Mouse (Mus musculus): Measurements from ENCODE around the gene Gm6525. TPM values are rescaled to one million over a fixed set of nuclear protein-coding genes. Genes with fewer than 3 reads are reported as not detected.

The Gm6525 gene
- 0.29 TPM in 1 of 2 replicates, not detected in the other for total RNA-seq (2014; rRNA removed)
- polyA plus RNA-seq (2015; fragmentation: Nextera tagmentation; extraction: Ambion mirVana), result 0.33 and 2.1 TPM in 2 replicates

DNA sequence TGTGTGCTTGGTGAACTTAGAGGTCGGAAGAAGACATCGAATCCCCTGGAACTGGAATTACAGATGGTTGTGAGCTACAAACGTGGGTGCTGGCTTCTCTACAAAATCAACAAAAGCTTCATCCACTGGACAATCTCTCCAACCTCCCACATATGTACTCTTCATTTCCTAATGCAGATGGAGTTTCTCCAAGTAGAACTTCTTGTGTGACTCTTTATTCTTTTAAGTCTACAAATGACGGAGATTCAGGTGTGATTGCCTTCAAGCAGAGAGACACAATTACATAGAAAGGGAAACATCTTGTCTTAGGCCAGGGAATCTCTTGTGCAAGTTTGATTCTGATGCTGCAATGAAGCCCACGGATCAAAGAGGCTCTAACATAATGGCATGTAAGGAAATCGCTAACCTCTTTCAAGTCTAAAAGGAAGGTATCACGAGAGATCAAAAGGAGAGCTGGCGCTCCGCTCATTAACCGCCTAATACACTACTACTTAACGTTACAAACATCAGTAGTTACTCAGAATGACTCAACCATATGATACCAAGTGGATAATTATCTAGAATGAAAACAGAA lies at the start of gene Gm6525:
Gene Gm6525, plus strand, starts transcription at position 524 of the 574 bp plus-strand sequence.
- DNase-seq (no peak), ATAC-seq (no peak)
- Histone ChIP-seq H3K9me3 (ENCODE audit: low read length) (no peaks in the 10 kb centered on the region), H3K36me3 (ENCODE audit: insufficient read depth) (peaks cover 56% of the 10 kb centered on the region), H3K4me1 (ENCODE audit: insufficient read depth) (no peaks in the 10 kb centered on the region), H3K4me2 (ENCODE audit: low read depth) (no peak within 1 kb of the TSS), H3K27me3 (ENCODE audit: insufficient read depth, low read length) (no peaks in the 10 kb centered on the region), H3K4me3 (ENCODE audit: low read depth, low read length) (no peak within 1 kb of the TSS), H3K9ac (no peak within 1 kb of the TSS), H3K27ac (ENCODE audit: low read depth, low read length) (no peak within 1 kb of the TSS)
- 54% methylated on average over 11 of the region's 11 CpGs for WGBS
- TF ChIP-seq CTCF (IDR thresholded peaks at IDR 0.05; ENCODE audit: low read depth), result no peak

DNA sequence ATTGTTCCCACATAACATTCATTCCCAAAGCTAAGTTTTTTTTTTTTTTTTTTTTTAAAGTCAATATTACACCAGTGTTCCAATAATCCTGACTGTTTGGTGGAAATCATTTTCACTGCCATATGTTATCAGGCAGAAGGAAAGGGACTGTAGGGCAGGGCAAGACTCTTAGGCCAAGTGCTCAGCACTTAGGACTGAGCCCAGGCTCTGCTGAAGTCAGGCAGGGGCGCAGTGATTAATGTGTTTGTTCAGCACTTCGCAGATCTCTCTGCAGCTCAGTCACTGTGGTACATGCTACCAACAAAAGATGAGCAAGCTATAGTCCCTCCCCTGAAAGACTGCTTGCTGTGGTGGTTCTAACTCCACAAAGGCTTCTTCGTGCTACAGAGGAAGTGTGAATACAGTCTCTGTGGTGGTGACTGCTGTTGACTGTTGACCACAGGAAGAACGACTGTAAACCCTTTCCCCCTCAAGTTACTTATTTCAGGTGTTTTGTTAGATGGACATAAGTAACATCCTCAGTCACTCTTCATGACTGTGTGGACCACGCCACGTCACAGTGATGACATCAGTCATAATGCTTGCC lies 48.1 kb upstream of the Gm6525 start:
- 70% methylated on average over 6 of the region's 6 CpGs for WGBS
- no peak for ATAC-seq
- Histone ChIP-seq H3K4me2 (ENCODE audit: low read depth) (no peak overlapping the region), H3K27me3 (ENCODE audit: insufficient read depth, low read length) (no peaks in the 10 kb centered on the region), H3K9ac (no peak overlapping the region), H3K27ac (ENCODE audit: low read depth, low read length) (no peak overlapping the region), H3K4me1 (ENCODE audit: insufficient read depth) (no peaks in the 10 kb centered on the region), H3K36me3 (ENCODE audit: insufficient read depth) (no peaks in the 10 kb centered on the region), H3K4me3 (ENCODE audit: low read depth, low read length) (no peak overlapping the region), H3K9me3 (ENCODE audit: low read length) (no peaks in the 10 kb centered on the region)
- DNase-seq, result no peak
- TF ChIP-seq CTCF (IDR thresholded peaks at IDR 0.05; ENCODE audit: low read depth), result no peak

DNA sequence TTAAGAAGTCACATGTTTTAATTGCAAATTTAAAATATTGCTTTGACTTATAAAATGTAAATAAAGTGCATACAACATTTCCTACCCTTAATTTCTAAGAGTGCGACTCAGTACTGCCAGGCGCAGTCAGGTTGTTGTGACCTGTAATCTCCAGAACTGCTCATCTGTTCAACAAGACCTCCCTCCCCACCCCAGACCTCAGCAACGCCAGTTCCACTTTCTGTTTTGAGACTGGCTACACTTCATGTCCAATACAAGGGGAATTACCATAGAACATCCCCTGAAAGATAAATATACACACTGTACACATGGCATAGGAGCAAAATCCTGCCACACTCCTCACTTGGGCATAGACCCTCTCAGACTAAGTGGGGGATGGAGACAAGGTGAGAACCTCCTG lies 47.2 kb upstream of the Gm6525 start:
- TF ChIP-seq CTCF (IDR thresholded peaks at IDR 0.05; ENCODE audit: low read depth), result no peak
- H3K4me3 ChIP-seq (ENCODE audit: low read depth, low read length), result no peak overlapping the region
- 91% methylated on average over 3 of the region's 3 CpGs for WGBS
- DNase-seq, result no peak
- no peak overlapping the region for H3K9ac ChIP-seq
- H3K9me3 ChIP-seq (ENCODE audit: low read length), result no peaks in the 10 kb centered on the region
- no peak overlapping the region for H3K4me2 ChIP-seq (ENCODE audit: low read depth)
- no peaks in the 10 kb centered on the region for H3K4me1 ChIP-seq (ENCODE audit: insufficient read depth)
- H3K27me3 ChIP-seq (ENCODE audit: insufficient read depth, low read length), result no peaks in the 10 kb centered on the region
- H3K36me3 ChIP-seq (ENCODE audit: insufficient read depth), result no peaks in the 10 kb centered on the region
- H3K27ac ChIP-seq (ENCODE audit: low read depth, low read length), result no peak overlapping the region
- no peak for ATAC-seq

DNA sequence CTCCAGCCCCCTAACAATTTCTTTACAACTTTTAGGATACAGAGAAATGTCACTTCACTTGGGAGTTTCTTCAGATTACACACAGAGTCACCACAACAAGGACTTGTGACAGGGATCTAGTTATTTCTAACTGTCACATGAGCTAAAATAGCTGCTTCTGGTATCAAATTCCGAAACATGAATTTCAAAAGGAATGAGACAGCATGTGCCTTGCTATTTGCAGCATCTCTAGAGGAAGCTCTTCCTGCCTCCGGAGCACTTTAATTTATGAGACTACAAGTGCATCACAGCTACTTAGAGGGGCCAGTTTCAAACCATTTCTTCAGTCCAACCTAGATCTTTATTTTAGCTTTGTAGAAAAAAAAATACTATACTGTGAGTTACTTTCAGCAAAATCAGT lies 46.5 kb upstream of the Gm6525 start:
- H3K27me3 ChIP-seq (ENCODE audit: insufficient read depth, low read length), result no peaks in the 10 kb centered on the region
- no peak overlapping the region for H3K4me2 ChIP-seq (ENCODE audit: low read depth)
- 83% methylated on average over 2 of the region's 2 CpGs for WGBS
- no peak overlapping the region for H3K27ac ChIP-seq (ENCODE audit: low read depth, low read length)
- ATAC-seq, result no peak
- no peaks in the 10 kb centered on the region for H3K9me3 ChIP-seq (ENCODE audit: low read length)
- H3K36me3 ChIP-seq (ENCODE audit: insufficient read depth), result no peaks in the 10 kb centered on the region
- no peak overlapping the region for H3K9ac ChIP-seq
- no peak for TF ChIP-seq CTCF (IDR thresholded peaks at IDR 0.05; ENCODE audit: low read depth)
- H3K4me3 ChIP-seq (ENCODE audit: low read depth, low read length), result no peak overlapping the region
- H3K4me1 ChIP-seq (ENCODE audit: insufficient read depth), result no peaks in the 10 kb centered on the region
- DNase-seq, result no peak

DNA sequence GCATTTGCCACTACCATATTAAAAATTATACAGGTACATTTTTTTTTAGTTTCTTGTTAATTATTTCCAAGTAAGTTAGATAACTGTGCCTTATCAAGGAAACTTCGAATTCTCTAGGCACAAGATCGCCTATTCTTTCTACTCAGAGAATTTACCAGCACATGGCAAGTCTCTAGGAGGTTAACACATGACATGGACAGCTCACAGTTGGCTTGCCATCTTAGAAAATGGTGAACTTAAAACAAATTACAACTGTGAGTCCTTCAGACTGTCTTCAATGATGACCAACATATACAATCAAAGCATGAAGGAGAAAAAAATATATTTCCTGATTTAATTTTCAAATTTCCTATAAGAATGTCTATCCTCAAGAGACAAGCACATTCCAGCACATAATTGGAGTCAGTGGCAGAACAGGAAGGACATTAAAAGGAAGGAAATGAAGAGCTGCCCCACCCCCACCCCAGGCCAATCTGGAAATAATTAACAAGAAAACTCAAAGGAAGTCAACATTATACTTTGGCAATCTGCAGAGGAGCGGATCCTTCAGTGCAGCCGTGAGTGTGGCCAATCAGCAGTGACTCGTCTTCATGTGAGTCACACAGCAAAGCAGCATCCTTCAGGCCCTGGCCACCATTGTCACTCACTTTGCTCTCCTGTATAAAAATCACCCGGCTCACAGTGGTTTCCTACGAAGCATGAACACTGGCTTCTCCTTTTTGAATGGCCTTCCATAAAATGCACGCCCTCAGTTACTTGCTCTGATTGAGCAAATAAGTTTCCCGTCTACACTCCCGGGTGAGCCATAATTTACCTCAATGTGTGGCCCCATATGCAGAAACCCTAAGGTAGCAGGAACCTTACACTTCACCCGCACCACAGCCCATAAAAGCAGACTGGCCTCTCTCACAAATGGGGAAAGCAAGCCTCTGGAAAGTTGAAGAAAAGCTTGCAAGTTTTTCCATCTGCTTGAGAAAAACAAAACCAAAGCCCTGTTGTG lies 44.7 kb upstream of the Gm6525 start:
- Histone ChIP-seq H3K4me2 (ENCODE audit: low read depth) (no peak overlapping the region), H3K36me3 (ENCODE audit: insufficient read depth) (no peaks in the 10 kb centered on the region), H3K27ac (ENCODE audit: low read depth, low read length) (no peak overlapping the region), H3K9ac (no peak overlapping the region), H3K9me3 (ENCODE audit: low read length) (no peaks in the 10 kb centered on the region), H3K4me3 (ENCODE audit: low read depth, low read length) (no peak overlapping the region), H3K4me1 (ENCODE audit: insufficient read depth) (no peaks in the 10 kb centered on the region), H3K27me3 (ENCODE audit: insufficient read depth, low read length) (no peaks in the 10 kb centered on the region)
- no peak for TF ChIP-seq CTCF (IDR thresholded peaks at IDR 0.05; ENCODE audit: low read depth)
- no peak for ATAC-seq
- 79% methylated on average over 11 of the region's 11 CpGs for WGBS
- no peak for DNase-seq

DNA sequence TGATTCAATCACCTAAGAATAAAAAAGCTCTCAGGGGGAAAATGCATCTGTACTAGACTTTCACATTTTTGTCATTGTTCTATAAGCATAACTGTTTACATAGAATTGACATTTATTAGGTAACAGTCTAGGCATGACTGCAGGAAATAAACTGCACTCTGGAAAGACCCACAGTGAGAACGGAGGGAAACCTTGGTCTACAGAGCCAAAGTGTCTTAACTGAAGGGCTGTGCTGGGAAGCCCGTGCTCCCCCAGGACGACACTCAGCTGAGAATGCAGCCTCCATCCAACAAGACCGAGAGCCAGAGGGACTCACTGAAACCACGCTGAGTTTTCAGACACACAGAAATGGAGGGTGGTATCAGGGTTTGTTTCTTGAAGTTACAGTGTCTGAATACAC lies 43.1 kb upstream of the Gm6525 start:
- Histone ChIP-seq H3K4me2 (ENCODE audit: low read depth) (no peak overlapping the region), H3K36me3 (ENCODE audit: insufficient read depth) (no peaks in the 10 kb centered on the region), H3K27ac (ENCODE audit: low read depth, low read length) (no peak overlapping the region), H3K9ac (no peak overlapping the region), H3K4me3 (ENCODE audit: low read depth, low read length) (no peak overlapping the region), H3K4me1 (ENCODE audit: insufficient read depth) (no peaks in the 10 kb centered on the region), H3K9me3 (ENCODE audit: low read length) (no peaks in the 10 kb centered on the region), H3K27me3 (ENCODE audit: insufficient read depth, low read length) (no peaks in the 10 kb centered on the region)
- no peak for TF ChIP-seq CTCF (IDR thresholded peaks at IDR 0.05; ENCODE audit: low read depth)
- WGBS, result 75% methylated on average over 5 of the region's 5 CpGs
- DNase-seq, result no peak
- ATAC-seq, result no peak

DNA sequence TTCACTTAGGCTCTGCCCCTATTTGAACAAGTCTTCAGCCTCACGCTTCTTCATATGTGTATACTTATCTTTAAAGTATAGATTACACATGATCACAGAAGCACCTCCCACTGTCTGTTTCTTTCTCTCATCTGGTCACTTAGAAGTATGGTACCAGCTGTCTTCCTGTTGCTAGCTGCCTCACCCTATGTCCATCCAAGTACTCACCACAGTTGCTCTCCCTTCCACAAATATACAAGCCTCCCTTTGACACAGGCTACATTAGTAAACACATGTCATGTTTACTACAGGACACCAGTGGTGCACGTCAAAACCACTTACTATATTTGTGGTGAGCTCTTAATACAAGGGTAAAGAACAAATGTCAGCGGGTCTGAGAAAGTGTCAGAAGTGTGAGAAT lies 42.5 kb upstream of the Gm6525 start:
- Histone ChIP-seq H3K4me1 (ENCODE audit: insufficient read depth) (no peaks in the 10 kb centered on the region), H3K9ac (no peak overlapping the region), H3K27ac (ENCODE audit: low read depth, low read length) (no peak overlapping the region), H3K4me2 (ENCODE audit: low read depth) (no peak overlapping the region), H3K4me3 (ENCODE audit: low read depth, low read length) (no peak overlapping the region), H3K9me3 (ENCODE audit: low read length) (no peaks in the 10 kb centered on the region), H3K36me3 (ENCODE audit: insufficient read depth) (no peaks in the 10 kb centered on the region), H3K27me3 (ENCODE audit: insufficient read depth, low read length) (no peaks in the 10 kb centered on the region)
- ATAC-seq (no peak), DNase-seq (no peak)
- TF ChIP-seq CTCF (IDR thresholded peaks at IDR 0.05; ENCODE audit: low read depth), result no peak
- WGBS, result 93% methylated on average over 3 of the region's 3 CpGs

Data from forebrain, postnatal 0 days (tissue).